ENCODE assay signal across 17 mouse cellular contexts in the genomic region with DNA sequence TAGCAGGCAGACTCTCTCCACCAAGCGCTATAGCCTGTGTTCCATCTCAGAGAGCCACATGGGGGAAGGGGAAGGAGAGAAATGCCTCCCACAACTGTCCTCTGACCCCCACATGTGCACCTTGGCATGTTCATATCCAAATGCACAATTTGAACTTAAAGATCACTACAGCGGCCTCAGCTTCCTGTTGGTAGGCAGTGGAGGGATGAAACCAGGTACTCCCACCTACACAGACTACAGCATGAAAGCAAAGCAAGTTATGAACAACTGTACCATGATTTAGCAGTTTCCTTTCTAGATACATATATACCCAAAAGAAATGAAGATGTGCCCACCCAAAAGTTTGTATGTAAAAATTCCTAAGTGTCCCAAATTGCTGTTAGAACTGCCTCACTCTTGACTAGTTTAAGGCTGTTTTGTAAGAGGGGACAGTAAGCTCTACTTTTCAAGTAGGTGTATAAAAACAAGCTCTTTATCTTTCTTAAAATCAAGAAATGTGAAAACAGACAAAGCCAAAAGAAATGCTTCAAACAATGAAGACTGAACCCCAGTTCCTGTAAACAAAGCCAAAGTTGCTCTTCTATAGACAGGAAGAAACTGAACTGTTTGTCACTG.
DNase-seq lines count a peak whose midpoint lies in the region; ATAC-seq lines count a peak whose summit lies in the region.
"Had no signal": no experiment of that assay in that cellular context is flagged by ENCODE, and none has a peak within 500 bp of the region (broad histone marks: within the 10 kb centered on the region; RNA-seq: fewer than 3 reads in every experiment).

No protein-coding gene starts in this region.

- ATAC-seq in CD4-positive, CD25-positive, alpha-beta regulatory T cell, adult 4 months, result peak; percentile 43
- ATAC-seq in inflammation-experienced regulatory T-cells, adult 6 months, result peak; percentile 45
- ATAC-seq: forebrain, embryonic 14.5 days; hindbrain, postnatal 0 days had no signal

- peak; percentile 31 for DNase-seq in thymus, postnatal 0 days (ENCODE audit: low spot score)
- DNase-seq in thymus, postnatal 10 days (ENCODE audit: low spot score in 2 of 2), result no peak
- DNase-seq in thymus, postnatal 36 days, result peak; percentile 23 to 25
- no peak for DNase-seq in frontal cortex, postnatal 25 days (ENCODE audit: low spot score in 2 of 2)
- DNase-seq in urinary bladder, adult 2 months (ENCODE audit: low spot score), result no peak
- DNase-seq: adrenal gland, adult 2 months; adrenal gland, postnatal 25 days; cerebellum, adult 2 months; cerebellum, postnatal 10 days; gastrocnemius, postnatal 10 days; heart, adult 18-20 months; heart, postnatal 10 days; heart, postnatal 4 days had no signal

Comparison
In these comparisons a context has a peak if more than half of its experiments do, and no peak if none do; other contexts are left out.
1. DNase-seq: peak in thymus, postnatal 0 days (single experiment) and thymus, postnatal 36 days (2 of 2); none in thymus, postnatal 10 days (0 of 2), frontal cortex, postnatal 25 days (0 of 2) and urinary bladder, adult 2 months (single experiment).